Mouse (Mus musculus): ENCODE data around the gene 4933405L10Rik. TPM values are rescaled to one million over a fixed set of nuclear protein-coding genes. Genes with fewer than 3 reads are reported as not detected.
A peak's percentile ranks its signal among the peaks of the same experiment; 100 is the strongest.

The 4933405L10Rik gene
- total RNA-seq, 2 experiments from 2014 or later: 0.62 TPM; not detected in 1

GRCm38 (mm10) chr8:105727397-105728124, 20.1 kb downstream of the 4933405L10Rik start:
- intact Hi-C loops (cut with DNase I): no loop called here

GRCm38 (mm10) chr8:105732186-105732585, 24.7 kb downstream of the 4933405L10Rik start:
- intact Hi-C loops (cut with DNase I): no loop called here
- no peak for DNase-seq (ENCODE audit: extremely low spot score in 1 of 2, low spot score in 2 of 2)

More at GRCm38 (mm10) chr8:105727397-105728124, 20.1 kb downstream of the 4933405L10Rik start:
- DNase-seq (ENCODE audit: extremely low spot score in 1 of 2, low spot score in 2 of 2): peak in 1 of 2 experiments; percentile 69

- intact Hi-C loops (cut with DNase I): no loop called here
These were observed 31.8 kb downstream of the 4933405L10Rik start for GRCm38 (mm10) chr8:105739216-105739615.

GRCm38 (mm10) chr8:105743301-105743700, 35.8 kb downstream of the 4933405L10Rik start:
- no peak for DNase-seq (ENCODE audit: extremely low spot score in 1 of 2, low spot score in 2 of 2)
- intact Hi-C loops (cut with DNase I): no loop called here

More at GRCm38 (mm10) chr8:105739216-105739615, 31.8 kb downstream of the 4933405L10Rik start:
- no peak for DNase-seq (ENCODE audit: extremely low spot score in 1 of 2, low spot score in 2 of 2)

GRCm38 (mm10) chr8:105750606-105751005, 43.2 kb downstream of the 4933405L10Rik start:
- intact Hi-C loops (cut with DNase I): no loop called here
- DNase-seq (ENCODE audit: extremely low spot score in 1 of 2, low spot score in 2 of 2): peak; percentile 52 to 84

- intact Hi-C loops (cut with DNase I): no loop called here
- DNase-seq (ENCODE audit: extremely low spot score in 1 of 2, low spot score in 2 of 2): no peak
These were observed 46.5 kb downstream of the 4933405L10Rik start for GRCm38 (mm10) chr8:105753916-105754315.

GRCm38 (mm10) chr8:105754688-105755087, 47.2 kb downstream of the 4933405L10Rik start:
- intact Hi-C loops (cut with DNase I): no loop called here
- DNase-seq (ENCODE audit: extremely low spot score in 1 of 2, low spot score in 2 of 2): no peak

GRCm38 (mm10) chr8:105757796-105758276, 50.4 kb downstream of the 4933405L10Rik start:
- intact Hi-C loops (cut with DNase I): no loop called here
- DNase-seq (ENCODE audit: extremely low spot score in 1 of 2, low spot score in 2 of 2): no peak

- intact Hi-C loops (cut with DNase I): no loop called here
- peak; percentile 97 to 98 for DNase-seq (ENCODE audit: extremely low spot score in 1 of 2, low spot score in 2 of 2)
These were observed 51.0 kb downstream of the 4933405L10Rik start, which contains the start of gene Gfod2 for GRCm38 (mm10) chr8:105758277-105759108. Gene Gfod2 (minus strand): TSS chr8:105758664.

Other genes with a start within 250 kb of the 4933405L10Rik start
- gene Tppp3, start 236.1 kb upstream of the 4933405L10Rik start, total RNA-seq (2021): 10 to 100 TPM; 75.5 to 88.7 TPM
- 10 to 100 TPM; 21.6 to 21.8 TPM for gene Zdhhc1, start 210.8 kb upstream of the 4933405L10Rik start, total RNA-seq (2021)
- gene Hsd11b2, start 188.9 kb upstream of the 4933405L10Rik start, total RNA-seq (2021): not detected
- gene Atp6v0d1, start 141.6 kb upstream of the 4933405L10Rik start, total RNA-seq (2021): 100 to 1,000 TPM; 346 to 352 TPM
- gene Ripor1, start 102.4 kb upstream of the 4933405L10Rik start, total RNA-seq (2021): 10 to 100 TPM; 74.5 to 76.2 TPM
- 10 to 100 TPM; 54.3 to 55.9 TPM for gene Ctcf, start 71.1 kb upstream of the 4933405L10Rik start, total RNA-seq (2021)
- not detected for gene Agrp, start 70.3 kb upstream of the 4933405L10Rik start, total RNA-seq (2021)
- gene Carmil2, start 21.4 kb upstream of the 4933405L10Rik start, total RNA-seq (2021): 10 to 100 TPM; 43.6 to 46.6 TPM
- gene Acd, start 6.6 kb upstream of the 4933405L10Rik start, total RNA-seq (2021): 10 to 100 TPM; 49.3 to 51.0 TPM
- gene Pard6a, start 6.5 kb upstream of the 4933405L10Rik start, total RNA-seq (2021): 10 to 100 TPM; 40.7 to 44.1 TPM
- 10 to 100 TPM; 12.3 to 13.5 TPM for gene Enkd1, start 555 bp downstream of the 4933405L10Rik start, total RNA-seq (2021)
- gene Gfod2, start 51.0 kb downstream of the 4933405L10Rik start, total RNA-seq (2021): 10 to 100 TPM; 26.3 to 36.3 TPM
- 10 to 100 TPM; 23.0 to 23.7 TPM for gene Ranbp10, start 119.7 kb downstream of the 4933405L10Rik start, total RNA-seq (2021)
- not detected for gene Tsnaxip1, start 120.1 kb downstream of the 4933405L10Rik start, total RNA-seq (2021)
- 10 to 100 TPM; 23.7 to 26.0 TPM for gene Cenpt, start 145.6 kb downstream of the 4933405L10Rik start, total RNA-seq (2021)
- gene Thap11, start 147.5 kb downstream of the 4933405L10Rik start, total RNA-seq (2021): 10 to 100 TPM; 33.2 to 34.9 TPM
- 10 to 100 TPM; 28.7 to 38.1 TPM for gene Nutf2, start 152.9 kb downstream of the 4933405L10Rik start, total RNA-seq (2021)
- gene Edc4, start 173.2 kb downstream of the 4933405L10Rik start, total RNA-seq (2021): 10 to 100 TPM; 62.7 to 66.5 TPM
- gene Nrn1l, start 185.9 kb downstream of the 4933405L10Rik start, total RNA-seq (2021): under 1 TPM in 1 of 2 experiments, not detected in 1; 0.97 TPM
- 1 to 10 TPM; 7.9 to 8.8 TPM for gene Pskh1, start 192.8 kb downstream of the 4933405L10Rik start, total RNA-seq (2021)
- 1 to 10 TPM in 1 of 2 experiments, under 1 TPM in 1; 0.90 to 1.5 TPM for gene Ctrl, start 226.2 kb downstream of the 4933405L10Rik start, total RNA-seq (2021)
- gene Psmb10, start 230.8 kb downstream of the 4933405L10Rik start, total RNA-seq (2021): 10 to 100 TPM; 74.6 to 80.0 TPM
- gene Lcat, start 235.7 kb downstream of the 4933405L10Rik start, total RNA-seq (2021): 10 to 100 TPM; 13.0 to 14.1 TPM